Mouse (Mus musculus): ENCODE measurements at regions not wholly inside any gene's neighbourhood (a gene's known extent, or its start where the extent isn't known, plus 50 kb on each side); places are given as distances from the start of the nearest gene placed in this dataset.

DNA sequence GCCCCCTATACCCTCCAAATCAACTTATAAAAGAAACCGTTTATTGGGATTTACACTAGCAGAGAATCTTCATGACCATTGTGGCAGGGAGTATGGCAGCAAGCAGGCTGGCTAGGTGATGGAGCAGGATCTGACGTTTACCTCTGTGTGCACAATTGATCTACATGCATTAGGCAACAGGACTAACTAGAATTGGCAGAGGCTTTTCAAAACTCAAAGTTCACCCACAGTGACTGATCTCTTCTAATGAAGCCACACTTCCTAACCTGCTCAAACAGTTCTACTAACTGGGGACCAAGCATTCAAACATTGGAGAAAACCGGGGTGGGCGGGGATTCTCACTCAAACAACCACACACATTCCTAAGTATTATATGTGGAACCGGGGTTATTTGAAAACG, 1382.9 kb upstream of the Tenm2 start:
- no peak overlapping the region for H3K4me2 ChIP-seq
- no peak for ATAC-seq (ENCODE audit: insufficient number of reproducible peaks, insufficient read depth, low FRiP score, low TSS enrichment, low read depth)
- no peaks in the 10 kb centered on the region for H3K27me3 ChIP-seq
- H3K9me3 ChIP-seq: no peaks in the 10 kb centered on the region
- no peaks in the 10 kb centered on the region for H3K4me1 ChIP-seq (replicated peaks)
- H3K9ac ChIP-seq (replicated peaks): no peak overlapping the region
- no peaks in the 10 kb centered on the region for H3K36me3 ChIP-seq
- 83% methylated on average over 6 of the region's 6 CpGs for WGBS
- H3K27ac ChIP-seq: no peak overlapping the region
- no peak overlapping the region for H3K4me3 ChIP-seq (replicated peaks)

DNA sequence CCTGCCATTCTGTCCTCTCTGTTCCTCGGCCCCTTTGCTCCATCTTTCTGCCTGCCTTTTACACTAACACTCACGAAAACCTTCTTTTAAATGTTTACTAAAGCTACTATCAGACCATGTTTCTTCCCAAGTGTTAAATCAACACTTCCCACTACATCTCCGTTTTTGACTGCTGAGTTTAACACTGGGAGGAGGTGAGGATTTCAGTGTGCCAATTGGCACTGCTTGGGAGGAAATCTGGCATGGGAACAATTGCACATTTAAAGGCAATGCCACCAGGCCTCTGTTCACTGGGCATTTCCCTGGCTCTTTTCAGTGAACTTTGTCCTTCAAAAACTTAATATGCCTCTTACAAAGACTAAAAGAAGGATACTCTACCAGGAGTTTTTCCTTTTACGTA, 1365.2 kb upstream of the Tenm2 start:
- Histone ChIP-seq H3K9me3 (no peaks in the 10 kb centered on the region), H3K27ac (no peak overlapping the region), H3K4me1 (replicated peaks) (no peaks in the 10 kb centered on the region), H3K4me2 (no peak overlapping the region), H3K27me3 (no peaks in the 10 kb centered on the region), H3K4me3 (replicated peaks) (no peak overlapping the region), H3K36me3 (no peaks in the 10 kb centered on the region), H3K9ac (replicated peaks) (no peak overlapping the region)
- no peak for ATAC-seq (ENCODE audit: insufficient number of reproducible peaks, insufficient read depth, low FRiP score, low TSS enrichment, low read depth)
- 54% methylated on average over 4 of the region's 4 CpGs for WGBS

DNA sequence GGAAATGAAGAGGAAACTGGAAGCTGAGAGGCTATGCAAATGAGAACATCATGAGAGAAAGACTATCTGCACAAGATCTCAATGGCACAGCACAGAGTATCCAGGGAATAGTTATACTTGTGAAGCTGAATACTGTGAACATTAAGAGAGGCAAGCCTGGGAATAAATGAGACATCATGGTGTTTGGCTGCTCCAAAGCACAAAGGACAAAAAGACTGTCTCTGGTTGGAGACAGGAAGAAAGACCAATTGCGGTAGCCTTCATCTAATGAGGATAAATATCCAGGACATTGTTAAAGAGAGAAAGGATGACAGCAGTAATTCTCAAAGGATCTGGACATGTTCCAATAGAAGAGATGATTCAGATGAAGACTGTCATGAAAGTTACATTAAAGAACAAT, 1332.8 kb upstream of the Tenm2 start:
- 93% methylated on average over 1 of the region's 1 CpGs for WGBS
- no peak for ATAC-seq (ENCODE audit: insufficient number of reproducible peaks, insufficient read depth, low FRiP score, low TSS enrichment, low read depth)

DNA sequence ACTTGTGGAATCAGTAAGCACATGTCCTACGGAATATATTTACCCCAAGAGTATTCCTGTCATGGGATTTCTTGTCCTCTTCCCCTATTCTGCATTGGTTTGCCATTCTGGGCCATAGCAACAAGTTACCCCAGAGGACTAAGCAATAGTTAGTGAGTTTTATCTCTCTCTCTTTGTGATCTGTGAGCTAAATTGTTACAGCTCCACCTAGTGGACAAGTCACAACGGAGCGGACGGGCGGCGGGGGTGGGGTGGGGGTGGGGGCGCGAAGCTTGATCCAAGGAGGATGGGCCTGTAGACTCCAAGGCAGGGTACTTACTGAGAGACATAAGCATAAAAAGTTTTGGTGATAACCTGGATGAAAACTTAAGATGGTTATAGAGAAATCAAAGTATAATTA, 1308.1 kb upstream of the Tenm2 start:
- Histone ChIP-seq H3K9ac (replicated peaks) (no peak overlapping the region), H3K4me3 (replicated peaks) (no peak overlapping the region), H3K36me3 (no peaks in the 10 kb centered on the region), H3K27ac (no peak overlapping the region), H3K4me2 (peak overlapping the region; percentile 24; the same call in 1 of the 2 replicates), H3K27me3 (no peaks in the 10 kb centered on the region), H3K9me3 (no peaks in the 10 kb centered on the region), H3K4me1 (replicated peaks) (no peaks in the 10 kb centered on the region)
- 9% methylated on average over 8 of the region's 8 CpGs for WGBS
- ATAC-seq (ENCODE audit: insufficient number of reproducible peaks, insufficient read depth, low FRiP score, low TSS enrichment, low read depth): no peak

More for the DNA sequence above, 1332.8 kb upstream of the Tenm2 start:
- Histone ChIP-seq H3K4me1 (replicated peaks) (no peaks in the 10 kb centered on the region), H3K36me3 (no peaks in the 10 kb centered on the region), H3K9ac (replicated peaks) (no peak overlapping the region), H3K4me2 (no peak overlapping the region), H3K27ac (no peak overlapping the region), H3K4me3 (replicated peaks) (no peak overlapping the region), H3K9me3 (no peaks in the 10 kb centered on the region), H3K27me3 (no peaks in the 10 kb centered on the region)

DNA sequence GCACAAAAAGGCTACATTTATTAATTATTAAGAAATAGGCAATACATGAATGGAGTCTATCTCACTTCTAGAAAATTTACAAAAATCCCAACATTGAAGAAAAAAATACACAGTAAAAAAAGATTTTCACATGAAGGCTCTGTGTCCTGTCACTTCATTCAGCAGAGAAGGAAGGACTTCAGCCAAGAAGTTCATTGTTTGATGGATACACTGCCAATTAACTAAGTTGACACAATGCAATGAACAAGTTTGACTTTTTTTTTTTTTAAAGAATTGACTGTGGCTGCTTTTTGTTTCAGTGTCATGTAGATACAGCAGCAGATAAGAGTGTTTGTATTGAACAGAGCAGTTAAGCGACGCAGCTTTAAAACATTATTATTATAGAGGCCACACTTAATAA, 1304.3 kb upstream of the Tenm2 start:
- Histone ChIP-seq H3K9me3 (no peaks in the 10 kb centered on the region), H3K4me2 (no peak overlapping the region), H3K4me1 (replicated peaks) (no peaks in the 10 kb centered on the region), H3K9ac (replicated peaks) (no peak overlapping the region), H3K4me3 (replicated peaks) (no peak overlapping the region), H3K27ac (no peak overlapping the region), H3K36me3 (no peaks in the 10 kb centered on the region), H3K27me3 (no peaks in the 10 kb centered on the region)
- no peak for ATAC-seq (ENCODE audit: insufficient number of reproducible peaks, insufficient read depth, low FRiP score, low TSS enrichment, low read depth)
- WGBS: 86% methylated on average over 2 of the region's 2 CpGs

DNA sequence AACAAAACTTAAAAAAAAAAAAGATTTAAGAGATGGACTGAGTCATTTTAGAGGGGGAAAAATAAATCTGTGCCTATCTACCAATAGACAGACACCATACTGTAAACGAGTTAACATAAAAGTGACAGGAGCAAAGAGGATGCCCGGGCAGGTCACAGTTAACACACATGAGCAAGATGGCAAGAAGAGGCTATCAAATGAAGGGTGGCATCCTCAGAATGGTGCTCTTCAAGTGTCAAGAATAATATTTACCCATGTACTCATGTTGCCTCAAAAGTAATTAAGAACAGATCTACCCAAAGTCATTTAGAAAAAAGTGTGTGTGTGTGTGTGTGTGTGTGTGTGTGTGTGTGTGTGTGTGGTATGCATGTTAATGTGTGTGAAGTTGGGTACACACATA, 1296.5 kb upstream of the Tenm2 start:
- ATAC-seq (ENCODE audit: insufficient number of reproducible peaks, insufficient read depth, low FRiP score, low TSS enrichment, low read depth): no peak
- Histone ChIP-seq H3K9ac (replicated peaks) (no peak overlapping the region), H3K27ac (no peak overlapping the region), H3K36me3 (no peaks in the 10 kb centered on the region), H3K4me1 (replicated peaks) (no peaks in the 10 kb centered on the region), H3K4me3 (replicated peaks) (no peak overlapping the region), H3K27me3 (no peaks in the 10 kb centered on the region), H3K9me3 (no peaks in the 10 kb centered on the region), H3K4me2 (no peak overlapping the region)
- 89% methylated on average over 2 of the region's 2 CpGs for WGBS

DNA sequence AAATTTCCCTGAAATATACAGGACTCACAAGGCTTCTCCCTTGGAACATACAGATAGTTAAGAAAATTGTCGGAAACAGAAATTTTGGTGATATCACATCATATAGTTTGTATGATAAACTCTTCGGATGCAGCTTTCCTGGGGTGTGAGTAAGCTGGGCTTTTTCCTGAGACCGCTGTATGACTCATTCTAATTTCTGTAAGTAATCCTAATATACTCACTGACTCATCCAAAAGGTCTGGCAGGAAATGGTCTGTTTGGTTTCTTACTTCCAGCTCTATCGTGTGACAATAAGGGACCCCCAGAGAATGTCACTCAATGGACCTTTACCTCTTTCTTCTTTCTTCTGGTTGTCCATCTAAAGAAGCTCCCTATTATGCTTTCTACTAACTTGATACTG, 1273.9 kb upstream of the Tenm2 start:
- H3K9ac ChIP-seq (replicated peaks): no peak overlapping the region
- 90% methylated on average over 4 of the region's 4 CpGs for WGBS
- no peaks in the 10 kb centered on the region for H3K36me3 ChIP-seq
- no peaks in the 10 kb centered on the region for H3K9me3 ChIP-seq
- H3K4me1 ChIP-seq (replicated peaks): no peaks in the 10 kb centered on the region
- no peak for ATAC-seq (ENCODE audit: insufficient number of reproducible peaks, insufficient read depth, low FRiP score, low TSS enrichment, low read depth)
- no peak overlapping the region for H3K4me3 ChIP-seq (replicated peaks)
- no peak overlapping the region for H3K4me2 ChIP-seq
- no peaks in the 10 kb centered on the region for H3K27me3 ChIP-seq
- H3K27ac ChIP-seq: no peak overlapping the region

DNA sequence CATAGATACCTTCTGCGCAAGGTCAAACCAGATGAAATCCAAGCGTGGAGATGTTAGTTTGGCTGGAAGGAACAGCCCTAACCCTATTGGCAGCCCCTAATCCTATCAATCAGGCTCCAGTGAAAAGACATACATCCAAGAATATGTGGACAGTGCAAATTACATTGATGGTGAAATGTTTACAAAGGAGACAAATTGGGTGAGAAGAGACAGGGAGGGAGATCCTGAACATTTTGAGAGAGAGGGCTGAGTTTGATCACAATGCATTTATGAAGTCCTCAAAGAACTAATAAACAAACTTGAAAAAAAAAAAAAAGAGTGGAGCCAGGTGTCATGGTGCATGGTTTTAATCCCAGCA, 1228.5 kb upstream of the Tenm2 start:
- Histone ChIP-seq H3K4me2 (no peak overlapping the region), H3K27me3 (no peaks in the 10 kb centered on the region), H3K9ac (replicated peaks) (no peak overlapping the region), H3K27ac (no peak overlapping the region), H3K4me1 (replicated peaks) (no peaks in the 10 kb centered on the region), H3K9me3 (no peaks in the 10 kb centered on the region), H3K4me3 (replicated peaks) (no peak overlapping the region), H3K36me3 (no peaks in the 10 kb centered on the region)
- no peak for ATAC-seq (ENCODE audit: insufficient number of reproducible peaks, insufficient read depth, low FRiP score, low TSS enrichment, low read depth)
- WGBS: 86% methylated on average over 2 of the region's 2 CpGs

DNA sequence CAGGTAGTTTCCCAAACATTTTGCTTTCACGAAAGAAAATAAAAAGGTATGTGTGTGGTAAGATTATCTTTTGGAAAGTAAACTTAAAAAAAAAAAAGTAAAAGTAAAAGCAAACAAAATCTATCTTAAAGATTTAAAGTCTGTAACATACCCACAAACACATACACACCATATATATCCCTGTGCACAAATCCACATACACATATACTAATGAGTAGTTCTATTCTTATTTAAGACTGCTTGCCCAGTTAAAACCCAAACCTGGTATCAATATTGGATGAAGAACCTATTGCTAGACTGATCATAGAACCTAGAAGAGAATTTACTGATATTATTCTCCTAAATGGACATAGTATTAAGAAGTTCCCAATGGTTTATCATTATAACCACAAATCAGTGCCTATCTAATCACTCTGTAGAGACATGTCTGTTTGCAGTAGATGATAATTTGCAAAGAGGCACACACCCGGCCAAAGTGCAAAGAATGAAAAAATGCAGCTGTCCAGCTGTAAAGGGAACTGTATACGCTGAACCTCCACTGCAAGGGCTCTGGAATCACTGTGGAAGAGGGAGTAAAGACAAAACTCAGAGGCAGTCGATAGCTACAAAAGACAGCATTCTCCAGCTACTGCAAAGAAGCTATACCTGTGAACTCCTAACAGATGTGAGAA, 1227.9 kb upstream of the Tenm2 start:
- H3K36me3 ChIP-seq: no peaks in the 10 kb centered on the region
- no peaks in the 10 kb centered on the region for H3K27me3 ChIP-seq
- no peak overlapping the region for H3K9ac ChIP-seq (replicated peaks)
- H3K4me3 ChIP-seq (replicated peaks): no peak overlapping the region
- H3K27ac ChIP-seq: no peak overlapping the region
- ATAC-seq (ENCODE audit: insufficient number of reproducible peaks, insufficient read depth, low FRiP score, low TSS enrichment, low read depth): no peak
- H3K9me3 ChIP-seq: no peaks in the 10 kb centered on the region
- H3K4me1 ChIP-seq (replicated peaks): no peaks in the 10 kb centered on the region
- no peak overlapping the region for H3K4me2 ChIP-seq
- 83% methylated on average over 4 of the region's 4 CpGs for WGBS

DNA sequence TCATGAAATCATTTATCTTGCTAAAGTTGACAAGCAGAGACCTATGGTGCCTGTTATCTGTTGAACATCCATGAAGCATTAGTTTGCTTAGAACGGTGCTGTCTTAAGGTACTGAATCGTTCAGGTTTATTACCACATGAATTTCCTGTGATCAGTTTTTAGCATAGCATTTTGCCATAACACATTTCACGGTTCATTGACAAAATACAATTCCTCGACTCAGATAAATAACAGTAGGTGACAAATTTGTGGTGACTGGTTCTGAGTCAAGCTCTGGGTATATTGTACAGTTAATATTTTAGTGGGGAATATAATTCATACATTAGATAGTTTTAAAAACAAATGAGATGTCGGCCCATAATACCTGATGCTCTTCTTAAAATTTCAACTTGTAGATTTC, 1207.5 kb upstream of the Tenm2 start:
- no peak overlapping the region for H3K9ac ChIP-seq (replicated peaks)
- no peaks in the 10 kb centered on the region for H3K9me3 ChIP-seq
- no peak overlapping the region for H3K27ac ChIP-seq
- 83% methylated on average over 5 of the region's 5 CpGs for WGBS
- no peak overlapping the region for H3K4me3 ChIP-seq (replicated peaks)
- no peaks in the 10 kb centered on the region for H3K27me3 ChIP-seq
- H3K4me2 ChIP-seq: no peak overlapping the region
- no peaks in the 10 kb centered on the region for H3K36me3 ChIP-seq
- H3K4me1 ChIP-seq (replicated peaks): no peaks in the 10 kb centered on the region
- ATAC-seq (ENCODE audit: insufficient number of reproducible peaks, insufficient read depth, low FRiP score, low TSS enrichment, low read depth): no peak

DNA sequence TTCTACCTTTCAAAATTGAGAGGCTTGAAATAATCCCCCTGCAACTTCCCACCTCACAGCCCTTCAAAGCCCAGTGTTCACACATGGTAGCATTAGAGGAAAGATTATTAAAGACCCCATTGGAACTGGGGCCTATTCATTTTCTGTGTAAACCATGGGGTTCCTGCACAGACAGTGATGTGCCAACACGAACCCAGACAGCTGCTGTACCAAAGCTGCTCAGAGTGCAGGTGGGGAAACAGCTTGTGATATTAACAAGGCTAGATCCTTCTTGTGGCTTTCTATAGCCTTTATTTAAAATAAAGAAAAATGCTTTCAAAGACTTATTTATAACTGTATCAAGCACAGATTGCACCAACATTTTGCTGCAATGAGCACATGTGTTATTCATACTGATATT, 1174.5 kb upstream of the Tenm2 start:
- Histone ChIP-seq H3K9me3 (no peaks in the 10 kb centered on the region), H3K4me2 (no peak overlapping the region), H3K4me1 (replicated peaks) (no peaks in the 10 kb centered on the region), H3K4me3 (replicated peaks) (no peak overlapping the region), H3K27me3 (no peaks in the 10 kb centered on the region), H3K36me3 (no peaks in the 10 kb centered on the region), H3K27ac (no peak overlapping the region), H3K9ac (replicated peaks) (no peak overlapping the region)
- 60% methylated on average over 1 of the region's 1 CpGs for WGBS
- ATAC-seq (ENCODE audit: insufficient number of reproducible peaks, insufficient read depth, low FRiP score, low TSS enrichment, low read depth): no peak

DNA sequence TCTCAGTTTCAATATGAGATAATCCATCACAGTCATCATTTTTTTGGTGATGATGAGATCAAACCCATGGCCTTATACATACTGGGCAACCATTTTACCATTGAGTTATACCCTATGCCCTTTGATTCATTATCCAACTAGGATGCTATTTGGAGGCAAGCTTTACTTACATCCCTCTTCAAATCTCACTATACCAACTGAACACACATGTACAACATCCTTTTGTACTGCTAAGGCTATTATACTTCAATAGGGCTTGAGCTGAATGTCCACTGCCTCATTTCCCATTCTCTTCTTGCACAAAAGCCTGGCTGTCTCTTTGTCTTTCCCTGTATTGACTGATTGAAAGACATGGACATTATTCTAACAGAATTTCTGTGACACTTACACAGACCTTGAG, 1162.0 kb upstream of the Tenm2 start:
- Histone ChIP-seq H3K4me3 (replicated peaks) (no peak overlapping the region), H3K36me3 (no peaks in the 10 kb centered on the region), H3K9ac (replicated peaks) (no peak overlapping the region), H3K27ac (no peak overlapping the region), H3K9me3 (no peaks in the 10 kb centered on the region), H3K27me3 (no peaks in the 10 kb centered on the region), H3K4me1 (replicated peaks) (no peaks in the 10 kb centered on the region), H3K4me2 (no peak overlapping the region)
- no peak for ATAC-seq (ENCODE audit: insufficient number of reproducible peaks, insufficient read depth, low FRiP score, low TSS enrichment, low read depth)

Data from limb, embryonic 12.5 days (tissue).